Mouse (Mus musculus) megakaryocyte progenitor cell, adult 5-6 weeks (primary cell): Measurements from ENCODE around the gene Arhgap9. TPM values are rescaled to one million over a fixed set of nuclear protein-coding genes. Genes with fewer than 3 reads are reported as not detected.
"Not testable (repeated sequence)": the region's sequence is repeated elsewhere in the genome, so short reads cannot be mapped to it uniquely, and the experiment has no call there.

ENCODE experiments used
- ATAC-seq: replicated peaks from 2 replicates; pipeline ENCODE4 v1.8.0; 2016; ENCODE audit warnings: mild to moderate bottlenecking, moderate TSS enrichment, inconsistent platforms; ENCODE audit not compliant: poor library complexity
- total RNA-seq, 2 experiments: library from RNA; stranded (forward) in 1 of 2; stranded (reverse) in 1 of 2; fragments of 157-497, 149-512 nt in 1 of 2; fragments of 200-1000 nt in 1 of 2; gene quantifications; 2 replicates each; pipeline versions ENCODE4 v1.2.3 to v1.2.4; 2015 to 2017

The Arhgap9 gene
- total RNA-seq, 2 experiments from 2014 or later = 37.1 to 37.3 TPM

DNA sequence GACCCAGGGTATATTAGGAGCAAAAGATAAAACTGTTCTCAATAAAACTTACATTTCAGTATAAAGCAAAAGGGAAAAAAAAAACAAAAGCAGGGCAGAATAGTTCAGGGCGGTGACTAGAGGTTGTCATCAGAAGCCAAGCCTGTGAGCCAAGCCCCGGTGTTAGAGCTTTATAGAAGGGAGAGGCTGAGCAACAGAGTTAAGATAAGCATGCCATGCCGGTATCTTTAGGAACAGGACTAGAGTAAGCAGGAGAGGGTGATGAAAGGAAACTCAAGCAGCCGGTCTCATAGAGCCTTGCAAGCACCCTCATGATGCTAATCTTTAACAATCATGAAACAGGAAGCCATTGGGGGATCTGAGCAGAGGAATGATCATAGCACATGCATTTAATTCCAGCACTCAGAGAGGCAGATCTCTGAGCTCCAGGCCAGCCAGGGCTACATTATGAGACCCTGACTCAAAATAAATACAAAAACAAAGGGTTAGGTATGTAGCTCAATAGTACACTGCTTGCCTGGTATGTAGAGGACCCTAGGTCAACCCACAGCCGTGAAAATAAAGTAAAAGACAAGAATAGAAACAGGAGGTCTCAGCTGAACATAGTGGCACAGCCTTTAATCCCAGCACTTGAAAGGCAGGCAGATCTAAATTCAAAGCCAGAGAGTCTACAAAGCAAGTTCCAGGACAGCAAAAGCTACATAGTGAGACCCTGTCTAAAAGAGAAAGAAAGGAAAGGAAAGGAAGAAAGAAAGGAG lies 29.7 kb upstream of the Arhgap9 start:
- ATAC-seq = peak; percentile 25

DNA sequence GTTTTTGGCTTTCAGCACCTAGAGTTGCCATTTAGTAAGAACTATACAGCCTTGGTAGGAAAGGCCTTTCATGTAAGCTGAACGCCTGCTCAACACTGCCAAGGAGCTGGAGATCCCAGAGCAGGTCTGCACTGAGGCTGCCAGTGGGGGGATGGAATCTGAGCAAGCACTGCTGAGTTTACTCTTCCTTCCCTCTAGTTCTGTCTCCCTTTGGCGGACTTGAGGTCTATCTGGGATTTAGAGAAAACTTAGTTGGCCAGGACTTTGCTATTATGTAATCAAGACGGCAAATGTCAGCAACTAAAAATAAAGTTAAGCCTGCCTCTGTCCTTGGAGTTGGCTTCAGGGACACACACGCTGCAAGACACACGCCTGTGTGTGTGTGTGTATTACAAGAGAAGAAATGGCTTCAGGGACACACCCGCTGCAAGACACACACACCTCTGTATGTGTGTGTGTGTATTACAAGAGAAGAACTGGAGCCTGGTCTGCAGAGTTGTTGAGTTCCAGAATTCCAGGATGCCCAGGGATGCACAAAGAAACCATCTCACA lies 28.7 kb upstream of the Arhgap9 start:
- ATAC-seq = no peak

DNA sequence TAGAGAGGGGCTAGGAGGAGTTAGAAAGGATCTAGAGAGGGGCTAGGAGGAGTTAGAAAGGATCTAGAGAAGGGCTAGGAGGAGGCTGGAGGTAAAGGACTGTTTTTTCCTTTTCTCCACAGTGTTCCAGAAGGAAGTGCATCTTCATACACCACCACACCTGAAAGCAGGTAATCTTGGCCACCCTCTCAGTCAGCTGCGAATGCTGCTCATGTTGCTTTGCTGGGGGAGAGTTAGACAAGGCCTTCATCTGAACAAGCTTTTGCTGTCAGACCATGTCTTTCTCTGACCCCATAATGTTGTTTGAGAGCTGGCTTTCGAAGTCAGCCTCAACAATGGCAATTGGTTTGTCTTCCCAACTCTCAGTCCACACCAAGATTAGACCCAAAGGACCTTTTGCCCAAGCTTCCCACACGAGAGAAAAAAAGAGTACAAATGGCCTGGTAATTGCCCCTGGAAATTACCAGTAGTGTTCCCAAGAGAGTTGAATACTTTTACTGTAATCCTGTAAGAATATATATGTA lies 28.1 kb upstream of the Arhgap9 start:
- no peak for ATAC-seq

DNA sequence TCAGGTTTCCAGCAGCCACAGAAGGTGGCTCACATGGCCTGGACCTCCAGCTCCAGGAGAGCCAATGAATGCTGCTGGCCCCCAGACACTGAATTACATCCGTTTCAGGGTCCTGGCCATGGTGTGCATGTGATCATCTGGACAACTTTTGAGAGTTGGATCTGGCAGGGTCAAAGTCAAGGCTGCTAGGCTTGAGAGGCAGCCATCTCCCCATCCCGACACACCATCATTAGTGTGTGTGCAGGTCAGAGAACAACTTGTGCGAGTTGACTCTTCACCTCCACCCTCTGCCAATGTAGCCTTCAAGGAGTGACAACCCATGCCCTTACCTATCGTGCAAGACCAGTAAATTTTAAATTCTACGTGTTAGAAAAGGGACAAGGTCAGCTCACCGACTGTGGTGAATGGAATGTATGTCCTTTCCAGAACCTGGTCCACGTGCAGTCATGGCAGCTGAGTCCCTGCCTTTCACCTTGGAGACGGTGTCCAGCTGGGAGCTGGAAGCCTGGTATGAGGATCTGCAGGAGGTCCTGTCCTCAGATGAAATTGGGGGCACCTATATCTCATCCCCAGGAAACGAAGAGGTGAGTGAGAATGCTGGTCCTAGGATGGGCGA lies 26.8 kb upstream of the Arhgap9 start:
- no peak for ATAC-seq

DNA sequence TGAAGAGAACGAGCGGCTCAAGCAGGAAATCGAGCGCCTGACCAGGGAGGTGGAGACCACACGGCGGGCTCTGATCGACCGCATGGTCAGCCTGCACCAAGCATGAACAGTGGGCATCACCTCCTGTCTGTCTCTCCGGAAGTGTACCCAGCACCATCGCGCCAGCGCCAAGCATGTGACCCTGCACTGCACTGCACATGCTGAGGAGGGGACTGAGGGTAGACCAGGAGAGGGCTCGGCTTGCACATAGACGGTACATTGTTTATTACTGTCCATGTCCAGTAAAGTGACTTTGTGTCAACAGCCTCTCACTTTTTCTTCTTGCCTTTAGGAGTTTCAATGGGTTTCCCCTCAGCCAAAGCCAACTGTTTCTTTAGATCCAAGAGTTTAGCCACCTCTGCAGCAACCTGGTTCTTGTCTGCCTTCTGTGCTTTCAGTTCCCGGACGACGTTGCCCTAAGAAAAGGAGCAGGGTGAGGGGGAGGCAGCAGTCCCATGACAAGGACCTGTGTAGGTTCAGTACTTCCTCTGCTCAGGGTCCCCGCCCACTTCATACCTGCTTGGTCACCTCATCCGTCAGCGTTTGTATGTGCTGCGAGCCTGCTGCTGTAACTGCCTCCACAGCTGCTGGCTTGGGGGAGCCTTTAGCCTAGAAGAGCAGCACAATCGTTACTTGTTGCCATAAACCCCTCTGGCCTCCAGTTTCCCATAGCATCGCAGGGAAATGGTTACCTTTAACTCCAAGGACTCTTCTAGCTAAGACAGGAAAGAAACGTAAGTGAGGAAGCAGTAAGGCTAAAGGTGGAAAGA lies 25.6 kb upstream of the Arhgap9 start:
- ATAC-seq = no peak

DNA sequence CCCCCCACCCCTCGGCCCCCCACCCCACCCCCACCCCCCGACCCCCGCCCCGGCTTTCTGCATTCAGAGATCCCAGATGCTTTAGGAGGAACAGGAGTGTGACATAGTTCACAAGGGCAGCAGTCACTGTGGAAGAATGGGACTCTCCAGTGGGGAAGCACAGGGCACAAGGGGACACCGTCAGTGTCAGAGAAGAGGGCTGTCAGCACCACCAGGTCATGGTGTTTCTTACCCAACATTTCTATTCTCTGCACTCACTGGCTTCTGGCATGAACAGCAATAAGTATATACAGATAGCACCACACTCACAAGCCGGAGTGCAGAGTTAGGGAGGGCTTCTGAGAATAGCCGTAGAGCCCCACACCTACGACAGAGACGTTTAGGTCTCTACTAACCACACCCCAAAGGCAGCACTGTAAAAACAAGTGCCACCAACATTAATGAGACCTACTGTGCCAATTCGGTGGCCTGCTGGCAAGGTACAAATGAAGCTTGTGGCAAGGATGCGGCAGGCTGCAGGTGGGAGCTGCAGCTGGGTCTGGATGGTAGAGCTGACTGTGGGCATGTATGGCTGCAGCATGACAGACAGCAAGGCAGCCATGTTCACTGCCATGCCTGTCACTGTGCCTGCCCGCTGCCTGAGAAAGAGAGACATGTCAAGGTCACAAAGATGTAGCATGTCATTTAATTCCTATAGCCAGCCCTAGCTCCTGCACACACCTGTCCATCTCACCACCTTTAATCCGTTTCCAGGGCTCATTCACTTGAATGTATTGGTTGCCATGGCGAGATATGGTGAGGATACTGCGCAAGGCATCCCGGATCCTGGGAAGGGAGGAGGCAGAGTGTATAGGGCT lies 24.5 kb upstream of the Arhgap9 start:
- no peak for ATAC-seq

DNA sequence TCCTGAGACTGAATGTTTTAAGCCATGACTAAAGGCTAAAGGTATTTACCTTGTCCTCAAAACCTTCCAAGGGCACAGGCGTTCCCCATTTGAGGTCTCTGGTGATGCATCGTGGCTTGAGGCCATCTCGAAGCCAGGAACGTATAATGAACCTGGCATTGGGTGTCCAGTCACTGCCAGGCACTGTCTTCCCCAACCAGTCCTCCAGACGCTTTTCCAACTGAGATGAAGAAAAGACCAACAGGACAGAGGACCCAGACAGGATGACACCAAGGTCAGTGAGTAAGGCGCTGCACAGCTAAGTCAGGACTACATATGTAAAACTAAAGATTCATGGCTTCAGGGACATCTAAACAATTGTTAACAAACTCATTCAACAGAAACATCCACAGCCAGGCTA lies 21.4 kb upstream of the Arhgap9 start:
- ATAC-seq = no peak

DNA sequence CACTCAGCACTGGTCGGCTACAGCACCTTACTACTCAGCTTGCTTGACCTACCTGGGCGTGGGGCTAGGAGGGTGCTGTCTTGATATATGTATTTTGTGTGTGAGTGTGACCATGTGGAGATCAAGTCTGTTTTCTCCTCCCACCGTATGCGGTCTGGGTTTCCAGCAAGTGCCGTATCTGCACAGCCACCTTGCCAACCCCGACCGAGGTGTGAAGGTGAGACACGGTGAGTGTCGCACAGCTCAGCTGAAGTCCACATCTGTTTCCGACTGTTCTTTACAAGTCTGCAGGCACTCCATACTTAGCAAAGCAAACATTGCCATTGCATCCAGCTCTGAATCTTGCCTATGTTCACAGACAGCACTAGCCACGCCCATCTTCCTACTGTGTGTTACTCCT lies 18.6 kb upstream of the Arhgap9 start:
- ATAC-seq = no peak

DNA sequence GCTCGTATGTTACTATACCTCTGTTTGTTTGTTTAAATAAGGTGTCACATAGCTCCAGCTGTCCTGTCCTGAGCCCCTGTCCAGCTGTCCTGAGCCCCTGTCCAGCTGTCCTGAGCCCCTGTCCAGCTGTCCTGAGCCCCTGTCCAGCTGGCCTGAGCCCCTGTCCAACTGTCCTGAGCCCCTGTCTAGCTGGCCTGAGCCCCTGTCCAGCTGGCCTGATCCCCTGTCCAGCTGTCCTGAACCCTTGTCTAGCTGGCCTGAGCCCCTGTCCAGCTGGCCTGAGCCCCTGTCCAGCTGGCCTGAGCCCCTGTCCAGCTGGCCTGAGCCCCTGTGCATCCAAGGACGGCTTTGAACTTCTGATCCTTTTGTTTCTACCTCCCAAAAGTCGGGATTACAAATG lies 12.6 kb upstream of the Arhgap9 start:
- ATAC-seq = not testable (repeated sequence)

DNA sequence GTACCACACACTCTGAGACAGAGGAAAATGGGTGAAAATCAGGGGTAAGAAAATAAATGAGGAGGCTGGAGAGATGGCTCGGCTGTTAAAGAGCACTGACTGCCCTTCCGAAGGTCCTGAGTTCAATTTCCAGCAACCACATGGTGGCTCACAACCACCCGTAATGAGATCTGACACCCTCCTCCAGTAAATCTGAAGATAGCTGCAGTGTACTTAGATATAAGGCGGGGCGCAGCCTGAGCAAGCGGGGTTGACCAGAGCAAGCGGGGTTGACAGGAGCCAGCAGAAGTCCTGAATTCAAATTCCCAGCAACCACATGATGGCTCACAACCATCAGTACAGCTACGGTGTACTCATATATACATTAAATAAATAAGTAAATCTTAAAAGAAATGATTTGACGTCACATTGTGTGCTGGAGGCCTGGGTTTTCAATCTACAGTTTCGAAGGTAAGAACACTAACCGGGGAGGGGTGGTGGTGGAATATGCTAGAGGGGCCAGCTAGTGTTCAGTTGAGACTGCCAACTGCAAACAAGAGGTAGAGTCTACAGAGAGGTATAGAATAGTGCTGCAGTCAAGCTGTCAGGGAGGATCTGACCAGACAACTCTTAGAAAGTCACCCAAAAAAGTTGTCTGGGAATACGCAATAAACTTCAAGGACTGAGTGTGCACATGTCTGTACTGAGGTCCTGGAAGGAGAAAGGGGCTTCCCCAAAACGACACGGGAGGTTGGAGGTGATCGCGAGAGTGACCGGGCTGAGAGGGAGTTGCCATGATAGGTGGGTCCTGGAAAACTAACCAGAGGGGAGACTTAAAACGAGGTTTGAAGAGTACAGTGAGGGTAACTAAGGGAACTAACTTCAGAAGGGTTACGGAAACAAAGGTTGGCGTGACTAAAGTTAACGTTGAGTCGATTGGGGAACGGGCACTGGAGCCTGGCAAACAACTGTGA lies 11.0 kb upstream of the Arhgap9 start:
- ATAC-seq = peak; percentile 62

DNA sequence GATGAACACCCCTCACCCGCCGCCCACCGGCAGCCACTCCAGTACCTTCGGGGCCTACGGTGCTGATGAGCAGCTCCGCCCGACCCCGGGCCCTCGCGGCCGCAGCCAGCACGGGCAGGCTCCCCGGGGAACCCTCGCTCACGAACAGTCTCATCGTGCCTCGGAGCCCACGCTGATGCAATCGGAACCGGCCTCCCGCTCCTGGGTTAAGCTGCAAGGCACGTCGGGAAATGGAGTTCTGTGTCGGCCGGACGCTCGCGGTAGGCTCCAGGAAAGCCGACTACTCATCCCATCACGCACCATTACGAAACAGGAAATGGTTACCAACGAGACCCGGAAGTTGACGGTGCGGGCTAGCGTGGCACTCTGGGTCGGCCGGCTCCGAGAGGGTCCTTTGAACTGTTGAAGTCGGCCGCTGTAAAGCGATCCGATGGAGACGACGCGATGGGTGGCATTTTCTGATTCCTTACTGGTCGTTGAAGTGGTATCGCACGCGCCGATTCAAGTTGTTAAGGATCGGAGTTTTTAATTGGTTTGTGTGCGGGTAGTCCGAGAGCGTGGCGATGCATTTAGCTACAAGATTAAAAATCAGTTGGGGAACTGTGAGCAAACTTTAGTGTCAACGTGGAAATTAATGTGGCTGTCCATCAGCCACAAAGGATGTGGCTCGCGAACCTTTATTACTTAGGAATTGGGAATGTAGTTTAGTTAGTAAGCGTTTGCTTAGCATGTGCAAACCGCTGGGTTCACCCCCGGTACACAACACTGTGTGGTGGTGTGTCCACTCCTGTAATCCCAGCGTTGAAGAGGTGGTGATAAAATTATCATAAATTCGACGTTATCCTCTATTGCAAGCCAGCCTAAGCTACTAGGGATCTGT lies 10.0 kb upstream of the Arhgap9 start, which contains the start of gene Mars:
Gene Mars (minus strand): TSS at position 311 of the 880 bp plus-strand sequence.
- peak; percentile 83 for ATAC-seq

DNA sequence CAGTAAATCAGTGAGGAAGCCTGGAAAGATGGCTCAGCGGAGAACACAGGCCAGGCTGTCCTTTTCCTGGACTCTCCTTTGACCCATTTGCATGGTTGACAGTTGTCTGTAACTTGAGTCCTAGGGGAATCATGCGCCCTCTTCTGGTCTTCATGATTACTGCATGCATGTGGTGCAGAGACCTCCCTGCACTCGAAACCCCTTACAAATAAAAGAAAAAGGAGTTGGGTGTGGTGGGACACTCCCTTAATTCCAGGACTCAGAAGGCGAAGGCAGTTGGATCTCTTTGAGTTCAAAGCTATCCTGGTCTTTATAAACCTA lies 9.4 kb upstream of the Arhgap9 start:
- ATAC-seq = peak; percentile 68

DNA sequence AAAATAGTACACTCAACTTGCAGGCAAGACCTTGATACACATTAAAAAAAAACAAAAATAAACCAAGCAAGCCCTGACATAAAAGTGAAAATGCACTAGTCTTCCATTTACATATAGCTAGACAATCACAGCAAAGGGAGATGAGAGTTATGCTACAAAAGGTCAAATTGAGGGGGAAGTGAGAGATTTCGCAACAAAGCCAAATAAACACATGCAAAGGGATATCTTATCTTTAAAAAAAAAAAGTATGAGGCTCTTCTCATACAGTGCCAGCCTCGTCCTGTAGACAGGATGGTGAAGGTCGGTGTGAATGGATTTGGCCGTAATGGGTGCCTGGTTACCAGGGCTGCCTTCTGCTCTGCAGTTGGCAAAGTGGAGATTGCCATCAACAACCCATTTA lies 8.9 kb upstream of the Arhgap9 start:
- no peak for ATAC-seq

DNA sequence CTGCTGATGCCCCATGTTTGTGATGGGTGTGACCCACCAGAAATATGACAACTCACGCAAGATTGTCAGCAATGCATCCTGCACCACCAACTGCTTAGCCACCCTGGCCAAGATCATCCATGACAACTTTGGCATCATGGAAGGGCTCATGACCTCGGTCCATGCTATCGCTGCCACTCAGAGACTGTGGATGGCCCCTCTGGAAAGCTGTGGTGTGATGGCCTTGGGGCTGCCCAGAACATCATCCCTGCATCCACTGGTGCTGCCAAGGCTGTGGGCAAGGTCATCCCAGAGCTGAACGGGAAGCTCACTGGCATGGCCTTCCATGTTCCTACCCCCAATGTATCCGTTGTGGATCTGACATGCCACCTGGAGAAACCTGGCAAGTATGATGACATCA lies 8.2 kb upstream of the Arhgap9 start:
- not testable (repeated sequence) for ATAC-seq

DNA sequence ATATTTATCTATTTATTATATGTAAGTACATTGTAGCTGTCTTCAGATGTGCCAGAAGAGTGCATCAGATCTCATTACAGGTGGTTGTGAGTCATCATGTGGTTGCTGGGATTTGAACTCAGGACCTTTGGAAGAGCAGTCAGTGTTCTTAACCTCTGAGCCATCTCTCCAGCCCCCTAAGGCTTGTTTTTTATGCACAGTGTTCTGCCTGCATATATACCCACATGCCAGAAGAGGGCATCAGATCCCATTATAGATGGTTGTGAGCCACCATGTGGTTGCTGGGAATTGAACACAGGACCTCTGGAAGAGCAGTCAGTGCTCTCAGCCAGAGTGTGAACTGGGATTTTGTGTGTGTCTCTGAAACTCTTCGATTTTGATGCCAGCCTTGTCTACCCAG lies 6.8 kb upstream of the Arhgap9 start:
- ATAC-seq = not testable (repeated sequence)

DNA sequence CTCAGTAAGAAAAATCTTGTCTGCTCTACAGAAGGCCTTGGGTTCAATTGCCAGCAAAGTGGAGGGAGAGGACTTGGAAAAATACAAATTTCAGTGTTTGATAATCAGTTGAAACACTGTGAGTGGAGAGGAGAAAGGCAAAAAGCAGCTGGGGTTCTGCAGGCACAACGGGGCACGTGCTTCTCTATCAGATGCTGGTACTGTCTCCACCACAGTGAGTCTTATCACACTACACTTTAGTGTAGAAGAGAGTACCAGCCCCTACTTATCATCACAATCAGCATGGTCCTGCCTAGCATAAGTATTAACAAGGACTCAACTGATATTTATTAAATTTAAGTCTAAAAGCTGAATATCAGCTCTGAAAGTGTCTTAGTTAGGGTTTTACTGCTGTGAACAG lies 4.5 kb upstream of the Arhgap9 start:
- peak; percentile 68 for ATAC-seq

DNA sequence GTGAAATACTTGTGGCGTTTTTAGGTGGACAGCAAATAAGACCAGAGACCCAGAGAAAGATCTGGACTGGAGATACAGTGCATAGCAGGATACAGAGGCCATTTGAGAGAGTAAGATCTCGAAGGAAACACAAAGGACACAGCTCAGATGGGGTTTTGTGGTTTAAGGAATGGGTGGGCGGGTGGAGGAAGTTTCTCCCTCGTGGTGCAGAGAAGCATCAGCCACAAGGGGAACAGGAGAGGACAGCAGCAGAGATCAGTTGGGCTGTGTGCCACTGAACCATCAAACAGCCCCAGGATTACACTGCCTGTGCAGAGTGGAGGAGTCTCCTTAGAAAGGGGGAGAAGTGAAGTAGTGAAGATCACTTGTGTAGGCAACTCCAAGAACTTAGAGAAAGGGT lies 3.8 kb upstream of the Arhgap9 start:
- peak; percentile 45 for ATAC-seq

DNA sequence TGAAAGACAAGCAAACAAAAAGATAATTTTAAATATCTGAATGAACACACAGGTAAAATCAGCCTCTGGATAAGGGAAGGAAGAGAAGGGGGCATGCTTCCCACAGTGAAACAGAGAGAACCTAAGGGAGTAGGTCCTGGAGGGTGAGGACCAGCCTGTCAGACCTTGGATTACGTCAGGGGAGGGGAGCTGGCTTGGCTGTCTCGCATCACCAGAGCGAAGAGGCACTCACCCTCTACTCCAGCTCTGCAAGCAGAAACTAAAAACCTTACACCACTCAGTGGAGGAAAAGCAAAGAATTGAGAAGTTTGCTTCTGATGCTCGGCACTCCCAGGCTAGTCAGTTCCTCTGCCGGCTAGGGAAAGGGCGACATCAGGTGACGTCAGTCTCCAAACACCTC lies 1.8 kb upstream of the Arhgap9 start:
- ATAC-seq = no peak
